Mouse (Mus musculus): ENCODE results near the gene Nmnat2. TPM values are rescaled to one million over a fixed set of nuclear protein-coding genes. Genes with fewer than 3 reads are reported as not detected.
A peak's percentile ranks its signal among the peaks of the same experiment; 100 is the strongest.

Gene Nmnat2
- polyA plus RNA-seq, 1 experiment from 2014 or later = 3.8 TPM

DNA sequence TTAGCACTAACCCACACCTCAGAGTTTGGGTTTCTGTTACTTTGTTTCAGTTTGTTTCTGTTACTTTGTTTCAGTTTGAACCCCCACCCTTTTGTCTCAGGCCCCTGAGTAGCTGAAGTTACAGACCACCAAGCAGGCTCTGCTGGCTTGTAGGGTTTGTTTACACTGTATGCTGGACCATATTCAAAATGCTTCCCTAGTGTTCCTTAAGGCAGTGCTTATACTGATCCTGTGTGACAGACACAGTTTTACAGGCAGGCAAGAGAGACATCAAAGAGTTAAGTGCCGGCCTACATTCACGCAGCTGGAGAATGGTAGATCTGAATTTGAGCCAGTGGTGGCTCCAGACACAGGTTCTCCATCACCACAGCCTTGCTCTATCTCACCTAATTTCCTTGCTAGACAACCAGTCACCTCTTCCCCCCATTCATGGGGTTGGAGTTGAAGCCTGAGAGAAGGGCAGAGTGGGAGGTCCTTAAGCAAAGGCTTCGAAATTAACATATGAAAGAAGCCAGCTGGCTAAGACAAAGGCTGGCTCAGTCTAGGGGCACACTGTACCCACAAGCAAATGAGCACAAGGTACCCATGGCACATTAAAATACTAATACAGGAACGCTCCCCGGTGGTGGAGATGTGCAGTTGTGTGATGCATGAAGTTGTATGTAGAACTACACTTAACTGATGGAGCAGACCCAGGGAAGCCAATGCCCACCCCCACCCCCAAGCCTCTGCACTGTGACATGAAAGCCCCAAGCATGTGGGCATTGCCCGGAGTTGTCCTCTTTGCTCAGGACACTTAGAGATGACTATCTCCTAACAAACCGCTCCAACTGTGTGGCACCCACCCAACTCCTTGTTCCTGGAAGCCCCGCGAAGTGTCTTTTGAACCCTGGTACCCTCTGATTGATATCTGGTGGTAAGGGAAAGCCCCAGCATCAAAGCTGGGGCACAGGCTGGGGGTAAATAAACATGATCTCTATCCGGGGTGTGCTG, 82.9 kb downstream of the Nmnat2 start:
- 57% methylated on average over 10 of the region's 10 CpGs for WGBS

DNA sequence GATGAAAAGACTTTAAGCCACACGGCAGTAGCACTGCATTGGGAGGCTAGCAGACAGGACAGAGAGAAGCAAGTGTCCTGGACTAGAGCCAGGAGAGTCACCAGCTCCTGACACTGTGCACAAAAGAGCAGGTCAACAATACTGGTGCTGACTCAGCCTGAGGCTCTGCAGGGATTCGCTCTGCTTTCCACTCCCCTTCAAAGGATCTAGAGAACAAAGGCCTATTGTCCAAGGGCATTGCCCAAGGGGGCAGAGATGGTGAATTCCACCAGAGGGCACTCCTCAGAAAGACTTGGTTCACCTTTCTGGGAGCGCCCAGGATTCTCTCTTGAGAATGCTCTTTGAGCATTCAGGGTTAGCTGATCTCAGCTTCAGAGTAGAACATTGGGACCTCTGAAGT, 85.3 kb downstream of the Nmnat2 start:
- Histone ChIP-seq H3K27me3 (ENCODE audit: control insufficient read depth, insufficient read depth, low read depth, low read length) (no peaks in the 10 kb centered on the region), H3K9me3 (ENCODE audit: control insufficient read depth, low read length) (peaks cover 5% of the 10 kb centered on the region; the same call in 1 of the 2 replicates), H3K4me3 (ENCODE audit: low read length) (no peak overlapping the region), H3K36me3 (ENCODE audit: control insufficient read depth, insufficient read depth, low read length) (no peaks in the 10 kb centered on the region), H3K4me1 (replicated peaks; ENCODE audit: control insufficient read depth, insufficient read depth, low read length) (peaks cover 43% of the 10 kb centered on the region), H3K27ac (ENCODE audit: low read length) (no peak overlapping the region), H3K9ac (ENCODE audit: low read length) (no peak overlapping the region), H3K4me2 (ENCODE audit: low read depth, low read length) (no peak overlapping the region)
- peak; percentile 19; the same call in 1 of the 2 replicates for ATAC-seq (ENCODE audit: low read depth)
- WGBS = 30% methylated on average over 3 of the region's 3 CpGs

More for the DNA sequence above, 82.9 kb downstream of the Nmnat2 start:
- Histone ChIP-seq H3K4me3 (ENCODE audit: low read length) (no peak overlapping the region), H3K9me3 (ENCODE audit: control insufficient read depth, low read length) (peaks cover 5% of the 10 kb centered on the region; the same call in 1 of the 2 replicates), H3K27ac (ENCODE audit: low read length) (peak overlapping the region; percentile 78), H3K36me3 (ENCODE audit: control insufficient read depth, insufficient read depth, low read length) (no peaks in the 10 kb centered on the region), H3K9ac (ENCODE audit: low read length) (no peak overlapping the region), H3K27me3 (ENCODE audit: control insufficient read depth, insufficient read depth, low read depth, low read length) (no peaks in the 10 kb centered on the region), H3K4me1 (replicated peaks; ENCODE audit: control insufficient read depth, insufficient read depth, low read length) (peaks cover 50% of the 10 kb centered on the region), H3K4me2 (ENCODE audit: low read depth, low read length) (no peak overlapping the region)
- peak; percentile 82 for ATAC-seq (ENCODE audit: low read depth)

DNA sequence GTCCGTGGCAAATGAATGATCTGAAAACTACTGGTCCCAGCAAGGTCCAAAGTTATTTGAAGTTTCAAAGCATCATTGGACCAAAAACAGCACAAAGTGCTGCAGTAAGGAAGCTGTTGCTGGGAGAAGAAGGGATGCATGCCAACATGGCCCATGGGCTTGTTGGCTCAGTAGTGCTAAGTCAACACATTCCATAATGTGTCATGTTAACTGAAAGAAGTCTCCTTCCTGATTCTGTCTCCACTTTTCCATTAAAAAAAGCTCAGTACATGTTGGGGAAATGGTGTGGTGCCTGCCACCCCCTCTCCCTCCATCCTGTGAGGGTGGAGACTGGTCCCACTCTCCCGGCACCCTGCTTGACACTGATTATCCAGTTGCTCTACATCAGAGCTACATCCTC, 86.3 kb downstream of the Nmnat2 start:
- Histone ChIP-seq H3K9me3 (ENCODE audit: control insufficient read depth, low read length) (peaks cover 5% of the 10 kb centered on the region; the same call in 1 of the 2 replicates), H3K4me3 (ENCODE audit: low read length) (no peak overlapping the region), H3K4me1 (replicated peaks; ENCODE audit: control insufficient read depth, insufficient read depth, low read length) (peaks cover 34% of the 10 kb centered on the region), H3K9ac (ENCODE audit: low read length) (no peak overlapping the region), H3K27ac (ENCODE audit: low read length) (peak overlapping the region; percentile 48), H3K36me3 (ENCODE audit: control insufficient read depth, insufficient read depth, low read length) (no peaks in the 10 kb centered on the region), H3K4me2 (ENCODE audit: low read depth, low read length) (no peak overlapping the region), H3K27me3 (ENCODE audit: control insufficient read depth, insufficient read depth, low read depth, low read length) (no peaks in the 10 kb centered on the region)
- ATAC-seq (ENCODE audit: low read depth) = no peak
- WGBS = 41% methylated on average over 2 of the region's 2 CpGs

DNA sequence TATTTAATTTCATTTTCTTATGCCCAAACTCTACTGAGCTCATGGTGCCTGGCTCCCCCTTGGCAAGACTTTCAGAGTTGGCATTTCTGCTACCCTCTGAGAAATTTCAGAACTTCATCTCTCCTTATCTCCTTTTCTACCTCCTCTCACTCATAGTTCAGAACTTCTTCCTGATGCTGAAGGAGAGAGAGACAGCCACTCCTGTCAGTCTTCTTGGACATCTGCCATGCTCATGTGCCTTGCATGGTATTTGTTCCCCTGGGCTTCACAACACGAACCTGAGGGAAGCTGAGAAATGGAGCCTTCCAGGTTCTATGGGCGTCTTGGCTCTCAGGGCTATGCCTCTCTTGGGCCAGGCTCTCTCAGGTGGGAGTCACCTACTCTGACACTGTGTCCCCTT, 87.5 kb downstream of the Nmnat2 start:
- H3K4me3 ChIP-seq (ENCODE audit: low read length) = no peak overlapping the region
- no peak overlapping the region for H3K27ac ChIP-seq (ENCODE audit: low read length)
- H3K36me3 ChIP-seq (ENCODE audit: control insufficient read depth, insufficient read depth, low read length) = no peaks in the 10 kb centered on the region
- peaks cover 5% of the 10 kb centered on the region; the same call in 1 of the 2 replicates for H3K9me3 ChIP-seq (ENCODE audit: control insufficient read depth, low read length)
- peaks cover 26% of the 10 kb centered on the region for H3K4me1 ChIP-seq (replicated peaks; ENCODE audit: control insufficient read depth, insufficient read depth, low read length)
- H3K4me2 ChIP-seq (ENCODE audit: low read depth, low read length) = no peak overlapping the region
- H3K27me3 ChIP-seq (ENCODE audit: control insufficient read depth, insufficient read depth, low read depth, low read length) = no peaks in the 10 kb centered on the region
- no peak for ATAC-seq (ENCODE audit: low read depth)
- H3K9ac ChIP-seq (ENCODE audit: low read length) = no peak overlapping the region
- 66% methylated on average over 2 of the region's 2 CpGs for WGBS

DNA sequence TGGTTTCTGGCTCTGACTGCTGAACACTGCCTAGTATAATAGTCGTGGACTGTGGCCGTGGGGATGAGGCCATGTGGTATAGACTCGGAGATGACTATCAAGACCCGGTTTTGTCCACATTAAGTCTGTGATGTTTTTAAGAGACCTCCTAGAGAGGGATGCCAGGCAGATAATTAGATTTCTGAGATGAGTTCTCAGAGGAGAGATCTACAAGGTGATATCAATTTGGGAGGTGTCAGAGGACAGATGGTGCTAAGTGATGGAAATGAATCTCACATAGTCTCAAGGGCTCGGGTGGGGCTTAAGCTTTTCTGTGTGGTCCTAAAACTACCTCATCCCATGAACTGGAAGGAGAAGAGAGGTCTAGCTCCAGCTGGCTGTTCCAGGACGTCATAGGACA, 88.5 kb downstream of the Nmnat2 start:
- ATAC-seq (ENCODE audit: low read depth) = no peak
- 55% methylated on average over 6 of the region's 6 CpGs for WGBS
- Histone ChIP-seq H3K4me1 (replicated peaks; ENCODE audit: control insufficient read depth, insufficient read depth, low read length) (peaks cover 23% of the 10 kb centered on the region), H3K36me3 (ENCODE audit: control insufficient read depth, insufficient read depth, low read length) (no peaks in the 10 kb centered on the region), H3K4me2 (ENCODE audit: low read depth, low read length) (no peak overlapping the region), H3K27me3 (ENCODE audit: control insufficient read depth, insufficient read depth, low read depth, low read length) (no peaks in the 10 kb centered on the region), H3K9me3 (ENCODE audit: control insufficient read depth, low read length) (peaks cover 5% of the 10 kb centered on the region; the same call in 1 of the 2 replicates), H3K27ac (ENCODE audit: low read length) (no peak overlapping the region), H3K9ac (ENCODE audit: low read length) (no peak overlapping the region), H3K4me3 (ENCODE audit: low read length) (no peak overlapping the region)

DNA sequence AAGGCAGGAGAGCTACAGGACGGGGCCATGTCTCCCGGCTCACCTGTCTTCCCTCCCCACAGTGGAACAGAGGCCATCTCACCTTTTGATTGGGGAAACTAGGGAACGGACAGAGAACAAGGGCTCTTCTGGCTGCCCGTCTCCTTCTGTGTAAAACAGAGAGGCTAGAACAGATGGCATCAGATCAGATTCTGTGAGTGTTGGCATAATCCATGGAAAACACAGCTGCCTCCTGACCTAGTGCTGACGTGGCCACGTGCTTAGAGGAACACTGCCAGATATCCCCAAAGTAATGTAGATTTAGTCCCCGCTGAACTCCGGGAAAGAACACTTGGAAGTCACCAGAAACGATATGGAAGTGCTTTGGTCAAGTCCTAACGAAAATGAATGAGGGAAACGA, 90.6 kb downstream of the Nmnat2 start:
- Histone ChIP-seq H3K4me2 (ENCODE audit: low read depth, low read length) (no peak overlapping the region), H3K9me3 (ENCODE audit: control insufficient read depth, low read length) (no peaks in the 10 kb centered on the region), H3K4me1 (replicated peaks; ENCODE audit: control insufficient read depth, insufficient read depth, low read length) (peaks cover 32% of the 10 kb centered on the region), H3K36me3 (ENCODE audit: control insufficient read depth, insufficient read depth, low read length) (no peaks in the 10 kb centered on the region), H3K27me3 (ENCODE audit: control insufficient read depth, insufficient read depth, low read depth, low read length) (no peaks in the 10 kb centered on the region), H3K27ac (ENCODE audit: low read length) (no peak overlapping the region), H3K4me3 (ENCODE audit: low read length) (no peak overlapping the region), H3K9ac (ENCODE audit: low read length) (no peak overlapping the region)
- 59% methylated on average over 11 of the region's 11 CpGs for WGBS
- ATAC-seq (ENCODE audit: low read depth) = no peak

DNA sequence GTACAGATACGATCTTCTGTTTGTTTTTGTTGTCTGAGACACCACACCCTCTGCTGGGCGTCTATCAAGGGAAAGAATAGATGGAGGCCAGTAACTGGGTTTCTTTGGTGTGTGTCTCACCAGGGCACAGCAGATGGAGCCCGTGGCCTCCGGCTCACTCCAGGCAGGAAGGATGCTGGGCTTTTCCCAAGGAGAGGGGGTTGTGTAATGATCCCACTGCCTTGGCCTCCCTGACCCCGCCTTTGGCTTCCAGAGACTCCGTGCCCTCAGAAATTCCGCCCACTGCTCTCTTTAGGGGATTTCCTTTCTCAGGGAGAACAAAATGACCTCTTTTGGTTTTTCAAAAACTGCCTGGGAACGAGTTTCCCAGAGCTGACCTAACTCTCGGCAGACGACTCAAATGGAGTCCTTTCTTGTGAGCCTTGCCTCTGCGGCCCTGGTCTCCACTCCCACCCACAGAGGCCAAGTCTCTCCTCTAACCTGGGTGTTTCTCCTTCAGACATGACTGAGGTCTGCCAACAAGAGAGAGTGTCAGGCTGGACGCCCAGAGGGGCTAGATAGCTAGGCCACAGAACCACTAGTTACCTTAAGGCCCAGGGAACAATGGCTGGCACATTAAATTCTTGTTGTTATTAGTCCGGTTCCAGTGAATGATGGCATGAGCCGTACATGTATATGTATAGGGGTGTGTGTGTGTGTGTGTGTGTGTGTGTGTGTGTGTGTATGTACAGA, 93.5 kb downstream of the Nmnat2 start:
- 36% methylated on average over 14 of the region's 14 CpGs for WGBS
- Histone ChIP-seq H3K4me3 (ENCODE audit: low read length) (no peak overlapping the region), H3K9me3 (ENCODE audit: control insufficient read depth, low read length) (no peaks in the 10 kb centered on the region), H3K36me3 (ENCODE audit: control insufficient read depth, insufficient read depth, low read length) (no peaks in the 10 kb centered on the region), H3K9ac (ENCODE audit: low read length) (no peak overlapping the region), H3K4me2 (ENCODE audit: low read depth, low read length) (no peak overlapping the region), H3K27ac (ENCODE audit: low read length) (peak overlapping the region; percentile 56), H3K27me3 (ENCODE audit: control insufficient read depth, insufficient read depth, low read depth, low read length) (no peaks in the 10 kb centered on the region), H3K4me1 (replicated peaks; ENCODE audit: control insufficient read depth, insufficient read depth, low read length) (peaks cover 16% of the 10 kb centered on the region)
- ATAC-seq (ENCODE audit: low read depth) = peak; percentile 80

DNA sequence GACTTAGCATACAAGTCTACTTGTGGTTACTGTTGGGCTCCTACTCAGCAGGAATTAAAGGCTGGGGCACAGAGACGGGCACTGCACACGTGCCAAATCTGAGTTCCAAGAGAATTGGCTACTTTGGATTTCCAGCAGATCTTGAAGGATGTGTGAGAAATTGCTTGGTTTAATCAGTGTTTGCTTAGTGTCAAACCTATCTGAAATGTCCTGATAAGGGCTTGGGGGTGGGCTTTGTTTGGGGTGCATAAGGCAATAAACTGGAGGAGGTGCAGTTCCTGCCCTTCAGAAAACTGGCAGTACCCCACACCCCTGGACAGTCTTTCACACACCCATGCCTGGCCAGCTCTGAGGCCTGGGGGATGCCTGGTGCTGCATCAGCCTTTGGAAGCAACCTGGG, 94.7 kb downstream of the Nmnat2 start:
- Histone ChIP-seq H3K4me2 (ENCODE audit: low read depth, low read length) (no peak overlapping the region), H3K27ac (ENCODE audit: low read length) (0 out of 2 replicates have a peak overlapping the region, but pooled peaks have one; percentile 30), H3K9ac (ENCODE audit: low read length) (no peak overlapping the region), H3K36me3 (ENCODE audit: control insufficient read depth, insufficient read depth, low read length) (no peaks in the 10 kb centered on the region), H3K4me3 (ENCODE audit: low read length) (no peak overlapping the region), H3K9me3 (ENCODE audit: control insufficient read depth, low read length) (no peaks in the 10 kb centered on the region), H3K4me1 (replicated peaks; ENCODE audit: control insufficient read depth, insufficient read depth, low read length) (peaks cover 25% of the 10 kb centered on the region), H3K27me3 (ENCODE audit: control insufficient read depth, insufficient read depth, low read depth, low read length) (no peaks in the 10 kb centered on the region)
- WGBS = 43% methylated on average over 2 of the region's 2 CpGs
- no peak for ATAC-seq (ENCODE audit: low read depth)

DNA sequence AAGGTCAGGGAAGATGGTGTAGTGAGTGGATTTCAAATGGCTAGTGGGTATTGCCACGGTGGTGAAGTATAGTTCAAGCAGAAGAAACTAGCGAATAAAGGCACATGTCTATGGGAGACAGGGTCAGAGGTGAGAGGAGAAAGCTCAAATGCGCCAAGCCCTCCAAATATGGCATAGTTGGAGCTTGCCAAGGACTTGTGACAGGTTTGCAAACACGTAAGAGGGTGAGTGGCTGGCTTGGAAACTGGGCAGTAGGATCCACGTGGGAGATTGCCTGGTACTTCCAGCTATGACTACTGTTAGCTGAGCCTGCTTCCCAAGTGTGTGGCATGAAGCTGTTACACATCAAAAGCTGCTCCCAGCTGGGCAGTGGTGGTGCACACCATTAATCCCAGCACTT, 96.7 kb downstream of the Nmnat2 start:
- WGBS = 53% methylated on average over 5 of the region's 5 CpGs
- Histone ChIP-seq H3K4me1 (replicated peaks; ENCODE audit: control insufficient read depth, insufficient read depth, low read length) (peaks cover 27% of the 10 kb centered on the region), H3K9me3 (ENCODE audit: control insufficient read depth, low read length) (no peaks in the 10 kb centered on the region), H3K36me3 (ENCODE audit: control insufficient read depth, insufficient read depth, low read length) (no peaks in the 10 kb centered on the region), H3K27ac (ENCODE audit: low read length) (no peak overlapping the region), H3K9ac (ENCODE audit: low read length) (no peak overlapping the region), H3K27me3 (ENCODE audit: control insufficient read depth, insufficient read depth, low read depth, low read length) (no peaks in the 10 kb centered on the region), H3K4me3 (ENCODE audit: low read length) (no peak overlapping the region), H3K4me2 (ENCODE audit: low read depth, low read length) (no peak overlapping the region)
- no peak for ATAC-seq (ENCODE audit: low read depth)
